Mouse (Mus musculus) heart, adult 2 months (tissue): ENCODE data around the gene Gm20388. TPM values are rescaled to one million over a fixed set of nuclear protein-coding genes. Genes with fewer than 3 reads are reported as not detected.
"Not testable (repeated sequence)": the region's sequence is repeated elsewhere in the genome, so short reads cannot be mapped to it uniquely, and the experiment has no call there.

ENCODE experiments used
- DNase-seq, 2 experiments: peaks; one replicate each; pipeline ENCODE4 v3.0.0; 2021
- H3K27ac ChIP-seq: fragments of 200-600 bp; 2 replicates; pipeline ENCODE4 v1.8.1; 2022
- H3K27me3 ChIP-seq: fragments of 200-500 bp; 2 replicates; pipeline ENCODE4 v1.6.1; 2012; ENCODE audit warnings: mild to moderate bottlenecking, low read length, inconsistent platforms, mixed read lengths; ENCODE audit not compliant: control insufficient read depth, insufficient read depth
- H3K36me3 ChIP-seq: fragments of 200-500 bp; 2 replicates; pipeline ENCODE4 v1.6.1; 2012; ENCODE audit warnings: low read length, inconsistent platforms; ENCODE audit not compliant: control insufficient read depth, insufficient read depth
- H3K4me1 ChIP-seq: fragments of 200-500 bp; 2 replicates; pipeline ENCODE4 v1.6.1; 2011; ENCODE audit warnings: low read length; ENCODE audit not compliant: control insufficient read depth, insufficient read depth
- H3K4me3 ChIP-seq: fragments of 200-600 bp; 2 replicates; pipeline ENCODE4 v1.8.1; 2022
- H3K79me2 ChIP-seq: fragments of 200-500 bp; replicated peaks from 2 replicates; pipeline ENCODE4 v1.6.1; 2012; ENCODE audit warnings: mild to moderate bottlenecking, inconsistent platforms, low read length, moderate library complexity, mixed read lengths; ENCODE audit not compliant: control insufficient read depth, insufficient read depth
- H3K9ac ChIP-seq: fragments of 200-500 bp; 2 replicates; pipeline ENCODE4 v1.6.1; 2012; ENCODE audit warnings: low read depth, mild to moderate bottlenecking, control low read depth, inconsistent platforms, low read length, mixed read lengths
- CTCF ChIP-seq: fragments of 200-600 bp; IDR thresholded peaks from 2 replicates; pipeline ENCODE4 v1.8.1; 2022; ENCODE audit warnings: antibody characterized with exemption, mild to moderate bottlenecking, moderate library complexity
- EP300 ChIP-seq: fragments of 200-500 bp; IDR thresholded peaks from 2 replicates; pipeline ENCODE4 v1.6.1; 2011; ENCODE audit warnings: low read depth, low read length, control low read depth; ENCODE audit not compliant: insufficient read depth
- POLR2A ChIP-seq: fragments of 200-500 bp; IDR thresholded peaks from 2 replicates; pipeline ENCODE4 v1.6.1; 2011; ENCODE audit warnings: mild to moderate bottlenecking, low read depth, low read length, control low read depth; ENCODE audit not compliant: insufficient read depth
- WGBS: fragments of 180-500 bp; shearing (Covaris S2); methylation state at CpG from one replicate; pipeline ENCODE4 v1.1.7; 2018; 5-methylcytosine and 5-hydroxymethylcytosine counted together
- intact Hi-C: fragments of 180-260 bp; cut with DNase I; formaldehyde crosslinking; loops from one replicate; pipeline ENCODE4 v1.15.1; 2025
- polyA plus RNA-seq: library from polyadenylated mRNA; depleted of rRNA; stranded (reverse); fragments of >200 nt; gene quantifications from 2 replicates; pipeline ENCODE4 v1.2.3, GENCODE M21; 2012
- total RNA-seq, 2 experiments: library from RNA; stranded (reverse); gene quantifications; 2 replicates each; pipeline ENCODE4 v1.2.3; 2021

The Gm20388 gene
- total and polyA plus RNA-seq, 3 experiments = 1.8 to 32.3 TPM; not detected in 1

DNA sequence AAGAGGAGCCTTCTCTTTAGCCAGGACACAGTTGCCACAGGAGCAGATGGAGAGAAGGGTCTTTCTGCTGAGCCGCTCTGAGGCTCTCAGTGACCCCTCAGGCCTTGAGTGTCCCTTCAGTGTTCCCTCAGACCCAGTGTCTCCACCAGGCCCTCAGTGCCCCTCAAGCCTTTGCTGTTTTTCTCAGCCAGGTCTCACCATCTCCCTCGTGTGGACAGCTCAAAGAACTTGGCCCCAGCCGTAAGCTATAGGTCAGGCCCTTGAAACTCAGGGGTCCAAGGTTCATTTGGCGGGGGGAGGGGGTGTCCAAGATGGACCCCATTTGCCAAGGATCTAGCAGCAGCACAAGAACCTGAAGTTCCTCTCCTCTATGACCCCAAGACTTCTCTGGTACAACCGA is 2714.0 kb downstream of the Gm20388 start:
- WGBS = 78% methylated on average over 5 of the region's 5 CpGs
- no peak for DNase-seq
- no peaks in the 10 kb centered on the region for H3K27me3 ChIP-seq
- intact Hi-C loops = loop anchor here (5.0 kb wide), 1 partner anchor 73 kb away; the partner anchor contains the start of gene Cbfa2t3
- no peaks in the 10 kb centered on the region for H3K36me3 ChIP-seq
- H3K79me2 ChIP-seq = no peaks in the 10 kb centered on the region
- H3K4me3 ChIP-seq = no peak overlapping the region
- TF ChIP-seq CTCF = peak; percentile 20; the same call in 1 of the 2 replicates
- no peak for TF ChIP-seq EP300
- H3K9ac ChIP-seq = no peak overlapping the region
- H3K27ac ChIP-seq = peak overlapping the region; percentile 43; the same call in 1 of the 2 replicates
- H3K4me1 ChIP-seq = peaks cover 7% of the 10 kb centered on the region

DNA sequence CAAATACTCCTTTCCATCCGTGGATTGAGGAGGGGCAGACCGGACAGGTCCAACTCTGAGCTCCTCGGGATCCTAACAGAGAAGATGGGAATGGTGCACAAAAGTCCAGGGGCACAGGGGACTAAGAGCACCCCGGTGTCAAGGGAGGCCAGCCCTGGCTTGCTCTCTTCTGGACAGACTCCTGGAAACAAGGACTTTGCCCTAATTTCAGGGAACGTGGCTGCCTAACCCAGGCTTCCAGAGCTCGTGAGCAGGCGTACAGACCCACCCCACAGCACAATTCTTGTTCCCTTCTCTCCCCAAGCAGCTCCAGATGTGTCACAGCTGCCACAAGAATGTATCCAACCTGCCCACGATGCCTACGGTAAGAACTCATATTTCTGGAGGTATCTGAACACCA is 2715.2 kb downstream of the Gm20388 start:
- intact Hi-C loops = no loop called here
- WGBS = 63% methylated on average over 9 of the region's 9 CpGs
- no peak overlapping the region for H3K27ac ChIP-seq

DNA sequence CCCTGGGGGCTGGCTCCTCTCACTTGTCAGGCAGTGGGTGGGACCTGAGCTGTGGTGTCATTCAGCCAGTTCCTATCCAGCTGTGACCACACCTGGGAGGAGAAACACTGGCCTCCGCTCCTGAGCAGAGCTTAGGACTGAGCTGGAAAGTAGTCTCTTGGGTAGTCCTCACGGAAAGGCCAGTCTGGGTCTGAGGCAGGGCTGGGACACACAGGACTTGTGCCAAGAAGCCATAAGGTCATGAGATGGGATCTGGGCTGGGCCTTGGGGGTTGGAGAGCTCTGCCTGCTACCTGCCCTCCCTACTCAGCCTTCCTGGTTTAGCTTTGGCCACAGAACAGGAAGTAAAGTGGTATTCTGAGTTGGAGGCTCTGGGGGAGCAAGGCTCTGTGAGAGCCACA is 2716.3 kb downstream of the Gm20388 start:
- no peak for DNase-seq
- Histone ChIP-seq H3K36me3 (no peaks in the 10 kb centered on the region), H3K27ac (no peak overlapping the region), H3K9ac (no peak overlapping the region), H3K4me3 (no peak overlapping the region), H3K27me3 (no peaks in the 10 kb centered on the region), H3K4me1 (peaks cover 7% of the 10 kb centered on the region), H3K79me2 (no peaks in the 10 kb centered on the region)
- intact Hi-C loops = no loop called here
- WGBS = 39% methylated on average over 2 of the region's 2 CpGs
- TF ChIP-seq CTCF (no peak), EP300 (no peak), POLR2A (no peak)

More for the DNA sequence above, 2715.2 kb downstream of the Gm20388 start:
- TF ChIP-seq EP300 = no peak
- Histone ChIP-seq H3K4me3 (no peak overlapping the region), H3K27me3 (no peaks in the 10 kb centered on the region), H3K79me2 (no peaks in the 10 kb centered on the region), H3K9ac (no peak overlapping the region), H3K36me3 (no peaks in the 10 kb centered on the region), H3K4me1 (peaks cover 7% of the 10 kb centered on the region)
- DNase-seq = no peak

DNA sequence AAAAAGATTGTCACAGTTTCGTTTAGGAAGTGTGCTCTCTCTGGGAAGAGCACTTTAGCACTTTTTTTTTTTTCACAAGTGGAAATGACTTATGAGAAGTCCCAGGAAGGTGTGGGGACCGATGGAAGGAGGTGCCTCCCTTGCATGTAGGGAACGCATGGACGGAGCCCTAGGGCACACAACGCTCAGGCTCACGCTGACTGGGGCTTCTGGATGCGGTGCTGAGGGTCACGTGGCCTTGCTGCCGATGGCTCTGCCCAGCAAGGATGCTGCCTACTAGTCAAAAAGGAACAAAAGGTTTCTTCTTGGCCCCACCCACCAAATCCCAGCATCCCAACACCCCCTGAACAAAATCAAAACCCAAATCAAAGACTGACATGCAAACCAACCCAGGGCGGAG is 2718.7 kb downstream of the Gm20388 start:
- intact Hi-C loops = no loop called here
- Histone ChIP-seq H3K79me2 (no peaks in the 10 kb centered on the region), H3K27me3 (no peaks in the 10 kb centered on the region), H3K4me3 (no peak overlapping the region), H3K9ac (no peak overlapping the region), H3K27ac (no peak overlapping the region), H3K36me3 (no peaks in the 10 kb centered on the region), H3K4me1 (peaks cover 4% of the 10 kb centered on the region)
- 79% methylated on average over 10 of the region's 10 CpGs for WGBS
- DNase-seq = no peak
- TF ChIP-seq EP300 = no peak
- no peak for TF ChIP-seq CTCF
- no peak for TF ChIP-seq POLR2A

DNA sequence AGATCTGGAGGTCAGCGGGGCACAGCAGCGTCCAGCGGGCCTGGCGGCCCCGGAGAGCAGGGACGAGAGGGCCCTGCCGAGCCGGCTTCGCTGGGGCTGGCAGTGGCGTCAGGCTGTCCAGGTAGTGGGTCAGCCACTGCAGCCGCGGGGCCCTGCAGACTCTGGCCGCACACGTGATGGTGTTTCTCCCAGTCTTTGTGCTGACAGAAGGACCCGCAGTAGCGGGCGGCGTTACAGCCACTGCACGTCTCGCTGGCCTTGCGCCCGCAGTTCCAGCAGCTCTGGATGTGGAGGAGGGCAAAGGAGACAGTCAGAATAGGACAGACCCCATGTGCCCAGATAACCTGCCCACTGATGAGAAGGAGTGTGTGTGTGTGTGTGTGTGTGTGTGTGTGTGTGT is 2720.1 kb downstream of the Gm20388 start:
- TF ChIP-seq CTCF = no peak
- TF ChIP-seq POLR2A = no peak
- TF ChIP-seq EP300 = no peak
- no peak for DNase-seq
- Histone ChIP-seq H3K27me3 (no peaks in the 10 kb centered on the region), H3K4me3 (no peak overlapping the region), H3K36me3 (no peaks in the 10 kb centered on the region), H3K27ac (no peak overlapping the region), H3K4me1 (no peaks in the 10 kb centered on the region; the same call in 1 of the 2 replicates), H3K79me2 (no peaks in the 10 kb centered on the region), H3K9ac (no peak overlapping the region)
- intact Hi-C loops = no loop called here
- WGBS = 67% methylated on average over 22 of the region's 22 CpGs

DNA sequence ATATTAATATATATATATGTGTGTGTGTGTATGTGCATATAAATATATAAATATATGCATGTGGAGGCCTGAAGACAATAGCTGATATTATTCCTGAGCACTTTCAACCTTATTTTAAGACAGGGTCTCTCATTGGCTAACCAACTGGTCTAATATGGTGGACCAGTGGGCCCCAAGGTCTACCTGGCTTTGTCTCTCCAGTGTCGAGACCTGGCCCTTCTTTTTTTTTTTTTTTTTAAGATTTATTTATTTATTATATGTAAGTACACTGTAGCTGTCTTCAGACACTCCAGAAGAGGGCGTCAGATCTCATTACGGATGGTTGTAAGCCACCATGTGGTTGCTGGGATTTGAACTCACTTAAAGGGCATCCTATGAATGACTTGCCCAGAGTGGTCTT is 2721.5 kb downstream of the Gm20388 start:
- H3K79me2 ChIP-seq, H3K4me3 ChIP-seq, H3K27me3 ChIP-seq, H3K36me3 ChIP-seq, DNase-seq, H3K27ac ChIP-seq, H3K4me1 ChIP-seq, H3K9ac ChIP-seq, intact Hi-C loops: not testable (repeated sequence)
- TF ChIP-seq CTCF = peak; percentile 21
- 75% methylated on average over 3 of the region's 3 CpGs for WGBS

DNA sequence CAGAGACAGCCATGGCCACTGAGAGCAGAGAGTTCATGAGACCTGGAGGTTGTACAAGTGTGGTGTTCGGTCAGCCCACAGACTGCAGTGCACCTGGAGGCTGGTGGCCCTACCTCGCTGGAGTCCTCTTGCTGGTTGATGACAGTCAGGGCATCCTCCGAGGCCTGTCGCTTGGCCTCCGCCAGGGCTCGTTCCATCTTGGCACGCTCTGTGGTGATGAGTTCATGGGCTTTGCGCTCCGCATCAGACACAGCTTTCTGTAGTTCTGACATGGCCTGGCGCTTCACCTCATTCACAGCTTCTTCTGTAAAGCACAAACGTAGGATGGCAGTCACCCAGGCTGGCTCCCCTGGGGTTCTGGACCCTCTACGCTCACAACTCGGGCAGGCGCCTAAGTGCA is 2722.6 kb downstream of the Gm20388 start:
- Histone ChIP-seq H3K79me2 (no peaks in the 10 kb centered on the region), H3K36me3 (no peaks in the 10 kb centered on the region), H3K4me1 (peaks cover 6% of the 10 kb centered on the region; the same call in 1 of the 2 replicates), H3K9ac (no peak overlapping the region), H3K27me3 (no peaks in the 10 kb centered on the region), H3K27ac (no peak overlapping the region), H3K4me3 (no peak overlapping the region)
- intact Hi-C loops = no loop called here
- no peak for DNase-seq
- 93% methylated on average over 14 of the region's 14 CpGs for WGBS
- TF ChIP-seq EP300 (no peak), POLR2A (no peak), CTCF (no peak)
